Mouse (Mus musculus): ENCODE measurements at regions not wholly inside any gene's neighbourhood (a gene's known extent, or its start where the extent isn't known, plus 50 kb on each side); places are given as distances from the start of the nearest gene placed in this dataset.

DNA sequence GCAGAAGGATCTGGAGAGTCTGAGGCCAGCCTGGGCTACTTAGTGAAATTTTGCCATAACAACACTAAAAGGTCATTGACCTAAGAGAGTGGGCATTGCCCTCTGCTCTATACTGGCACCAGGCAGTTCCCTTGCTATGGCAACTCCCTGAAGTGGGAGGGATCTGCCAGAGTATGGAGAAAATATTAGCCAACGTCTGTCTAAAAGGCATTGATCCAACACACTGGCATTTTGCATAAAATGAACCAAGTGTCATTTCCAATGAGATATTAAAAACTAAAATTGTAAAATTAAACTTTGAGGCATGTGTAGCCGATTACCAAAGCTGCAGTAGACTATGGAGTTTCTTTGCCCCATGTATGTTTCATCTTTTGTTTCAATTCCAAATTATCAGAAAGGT, 57.6 kb upstream of the Mpp6 start:
- DNase-seq: no peak
- intact Hi-C loops (cut with DNase I): no loop called here

- intact Hi-C loops (cut with DNase I): no loop called here
- peak; percentile 51 to 54 for DNase-seq
These were observed 57.0 kb upstream of the Mpp6 start for GRCm38 (mm10) chr6:50053086-50053485.

DNA sequence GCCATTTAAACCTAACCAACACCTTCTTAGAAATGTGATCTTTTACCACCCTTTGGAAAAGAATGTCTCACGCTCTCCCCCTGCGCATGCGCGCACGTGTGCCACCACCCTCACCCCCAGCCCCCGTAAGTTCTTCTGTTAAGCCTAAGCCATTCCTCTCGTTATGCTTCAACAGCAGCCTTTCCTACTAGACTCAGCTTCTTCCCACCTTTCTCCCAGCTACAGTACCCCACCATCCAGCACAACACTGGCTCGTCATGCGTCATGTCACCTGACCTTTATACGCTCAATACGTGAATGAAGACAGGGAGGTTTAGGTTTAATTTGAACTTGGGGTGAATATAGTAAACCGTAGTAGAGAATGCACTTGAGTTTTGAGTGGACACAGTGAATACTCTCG, 55.8 kb upstream of the Mpp6 start:
- intact Hi-C loops (cut with DNase I): no loop called here
- DNase-seq: no peak

- no peak for DNase-seq
- intact Hi-C loops (cut with DNase I): no loop called here
These were observed 51.4 kb upstream of the Mpp6 start for GRCm38 (mm10) chr6:50058596-50058995.

- intact Hi-C loops (cut with DNase I): no loop called here
These were observed 50.1 kb upstream of the Mpp6 start for GRCm38 (mm10) chr6:50059917-50060316.

More at GRCm38 (mm10) chr6:50059917-50060316, 50.1 kb upstream of the Mpp6 start:
- DNase-seq: no peak
